8 mouse cellular contexts compared by ENCODE assay signal in the genomic region with DNA sequence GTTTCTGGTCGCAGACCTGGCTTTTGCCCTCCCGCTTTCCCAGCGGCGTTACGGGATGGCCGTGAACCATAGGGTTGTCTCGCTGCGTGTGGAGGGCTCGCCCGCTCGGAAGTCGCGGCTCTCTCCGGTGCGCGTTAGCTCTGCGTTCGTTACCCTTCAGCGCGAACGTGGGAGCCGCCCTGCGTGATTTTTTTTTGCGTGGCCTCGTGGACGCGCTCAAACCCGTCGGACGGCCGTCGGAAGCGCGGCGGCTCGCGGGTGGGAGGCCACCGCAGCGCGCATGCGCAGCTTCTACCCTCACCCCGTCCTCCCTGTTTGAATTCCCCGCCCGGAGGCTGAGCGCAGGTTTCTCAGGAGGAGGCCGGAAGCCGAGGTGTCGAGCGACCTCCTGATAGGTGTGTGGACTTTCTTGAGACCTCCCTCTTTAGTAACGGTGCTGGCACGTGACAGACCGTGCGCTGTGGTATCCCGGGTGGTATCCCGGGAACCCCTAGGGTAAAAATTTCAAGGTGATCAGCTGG. TPM values are rescaled to one million over a fixed set of nuclear protein-coding genes. Genes with fewer than 3 reads are reported as not detected.
DNase-seq lines count a peak whose midpoint lies in the region; ATAC-seq and TF ChIP-seq lines count a peak whose summit lies in the region.

Gene Ctnna3, plus strand, starts transcription at position 314 of the 521 bp plus-strand sequence.

- peaks cover 17 to 32% of the 10 kb centered on the region in 2 experiments for H3K4me1 ChIP-seq in MEL (ENCODE audit: control insufficient read depth in 1 of 2, insufficient read depth in 2 of 2, low read length in 2 of 2)
- no peaks in the 10 kb centered on the region for H3K4me1 ChIP-seq in cerebellum, adult 2 months (ENCODE audit: control insufficient read depth, insufficient read depth, low read length)
- H3K4me1 ChIP-seq in forebrain, postnatal 0 days (ENCODE audit: insufficient read depth), result no peaks in the 10 kb centered on the region
- H3K4me1 ChIP-seq in lung, embryonic 15.5 days, result 0 out of 2 replicates have a peak, but pooled peaks cover 6% of the 10 kb centered on the region

- peaks cover 0 to 33% of the 10 kb centered on the region in 2 experiments; a peak in 2 of 4 replicates for H3K36me3 ChIP-seq in MEL (ENCODE audit: control insufficient read depth in 1 of 2, insufficient read depth in 2 of 2, low read length in 2 of 2)
- no peaks in the 10 kb centered on the region for H3K36me3 ChIP-seq in forebrain, postnatal 0 days (ENCODE audit: insufficient read depth)
- no peaks in the 10 kb centered on the region for H3K36me3 ChIP-seq in lung, embryonic 15.5 days

- no peaks in the 10 kb centered on the region for H3K9me3 ChIP-seq in MEL (replicated peaks; ENCODE audit: insufficient read depth, low read length)
- H3K9me3 ChIP-seq in forebrain, postnatal 0 days (ENCODE audit: low read length), result no peaks in the 10 kb centered on the region
- H3K9me3 ChIP-seq in lung, embryonic 15.5 days, result no peaks in the 10 kb centered on the region

- H3K27me3 ChIP-seq in MEL (ENCODE audit: control insufficient read depth in 1 of 2, insufficient read depth in 2 of 2, low read length in 2 of 2), result no peaks in the 10 kb centered on the region
- no peaks in the 10 kb centered on the region for H3K27me3 ChIP-seq in cerebellum, adult 2 months (ENCODE audit: control insufficient read depth, insufficient read depth, low read length)
- H3K27me3 ChIP-seq in forebrain, postnatal 0 days (ENCODE audit: insufficient read depth, low read length), result no peaks in the 10 kb centered on the region
- no peaks in the 10 kb centered on the region for H3K27me3 ChIP-seq in lung, embryonic 15.5 days

- peak within 1 kb of the TSS; percentile 70 for H3K4me2 ChIP-seq in forebrain, postnatal 0 days (ENCODE audit: low read depth)
- peak within 1 kb of the TSS; percentile 83 for H3K4me2 ChIP-seq in lung, embryonic 15.5 days

- TF ChIP-seq RAD21 in MEL (IDR thresholded peaks at IDR 0.05; ENCODE audit: low read depth, low read length), result no peak

- H3K4me3 ChIP-seq in MEL (ENCODE audit: control insufficient read depth in 1 of 2, insufficient read depth in 1 of 2, low read depth in 2 of 2, low read length in 2 of 2), result peak within 1 kb of the TSS; percentile 59 to 73
- peak within 1 kb of the TSS; percentile 70 for H3K4me3 ChIP-seq in cerebellum, adult 2 months (replicated peaks; ENCODE audit: insufficient read depth, low read depth, low read length)
- peak within 1 kb of the TSS; percentile 79 for H3K4me3 ChIP-seq in forebrain, postnatal 0 days (ENCODE audit: low read depth, low read length)
- peak within 1 kb of the TSS; percentile 85 for H3K4me3 ChIP-seq in lung, embryonic 15.5 days

- peak; percentile 95 for ATAC-seq in forebrain, postnatal 0 days
- ATAC-seq in lung, embryonic 15.5 days (ENCODE audit: borderline replicate concordance, extremely low read depth, low FRiP score, low TSS enrichment), result peak; percentile 90

- peak within 1 kb of the TSS; percentile 88 for H3K9ac ChIP-seq in MEL (ENCODE audit: control insufficient read depth, low read depth, low read length, poor library complexity, severe bottlenecking)
- peak within 1 kb of the TSS; percentile 65 for H3K9ac ChIP-seq in forebrain, postnatal 0 days
- peak within 1 kb of the TSS; percentile 77 for H3K9ac ChIP-seq in lung, embryonic 15.5 days

- DNase-seq in MEL (ENCODE audit: low read depth, low spot score), result peak; percentile 97
- peak; percentile 88 to 91 for DNase-seq in cerebellum, adult 2 months
- DNase-seq in forebrain, postnatal 0 days, result peak; percentile 95
- peak; percentile 89 for DNase-seq in heart, postnatal 4 days
- DNase-seq in layer of hippocampus, adult 8-10 months (ENCODE audit: low spot score in 2 of 2), result peak; percentile 84 to 91
- DNase-seq in ovary, adult 18-20 months (ENCODE audit: low spot score), result peak; percentile 87
- peak; percentile 90 for DNase-seq in thymus, postnatal 10 days (ENCODE audit: low spot score in 2 of 2)

- no peaks in the 10 kb centered on the region; the same call in 1 of the 2 replicates for H3K79me2 ChIP-seq in MEL (ENCODE audit: control insufficient read depth, insufficient read depth, low read length, poor library complexity)

- TF ChIP-seq POLR2A in MEL (IDR thresholded peaks at IDR 0.05; ENCODE audit: control insufficient read depth in 1 of 2, insufficient read depth in 1 of 2, low read depth in 1 of 2, low read length in 2 of 2, poor library complexity in 1 of 2), result peak; percentile 78 to 86; a peak in 3 of 4 replicates
- no peak for TF ChIP-seq POLR2A in cerebellum, adult 2 months (IDR thresholded peaks at IDR 0.05; ENCODE audit: borderline replicate concordance, insufficient read depth, low read length)

- TF ChIP-seq EP300 in MEL (IDR thresholded peaks at IDR 0.05; ENCODE audit: low read depth in 1 of 2, low read length in 2 of 2), result 0 out of 4 replicates have a peak, but pooled peaks of 1 of the 2 experiments have one; percentile 14

- peak within 1 kb of the TSS; percentile 82 for H3K27ac ChIP-seq in MEL (ENCODE audit: control insufficient read depth, low read depth, low read length)
- no peak within 1 kb of the TSS for H3K27ac ChIP-seq in cerebellum, adult 2 months (ENCODE audit: insufficient read depth, low read length)
- H3K27ac ChIP-seq in forebrain, postnatal 0 days (ENCODE audit: low read depth, low read length), result peak within 1 kb of the TSS; percentile 86
- H3K27ac ChIP-seq in lung, embryonic 15.5 days, result peak within 1 kb of the TSS; percentile 85

- under 1% methylated on average over 55 of the region's 55 CpGs for WGBS in cerebellum, adult 2 months
- WGBS in forebrain, postnatal 0 days, result 2% methylated on average over 55 of the region's 55 CpGs
- under 1% methylated on average over 55 of the region's 55 CpGs for WGBS in lung, embryonic 15.5 days

- no peak for TF ChIP-seq CTCF in MEL (IDR thresholded peaks at IDR 0.05 in 2 of 3, conservative IDR thresholded peaks at IDR 0.05 in 1 of 3; ENCODE audit: control insufficient read depth in 1 of 3, insufficient read depth in 1 of 3, low read depth in 2 of 3, low read length in 3 of 3, poor library complexity in 1 of 3, severe bottlenecking in 1 of 3)
- no peak for TF ChIP-seq CTCF in cerebellum, adult 2 months (IDR thresholded peaks at IDR 0.05; ENCODE audit: borderline replicate concordance, insufficient read depth, low read depth, low read length)
- TF ChIP-seq CTCF in forebrain, postnatal 0 days (IDR thresholded peaks at IDR 0.05; ENCODE audit: low read depth), result no peak

TF ChIP-seq in MEL, 35 proteins besides CTCF, POLR2A, EP300 and RAD21 (continues in another document):
- TF ChIP-seq BHLHE40 (IDR thresholded peaks at IDR 0.05; ENCODE audit: borderline replicate concordance, low read depth, low read length) (peak; percentile 95), KAT2A (conservative IDR thresholded peaks at IDR 0.05; ENCODE audit: low read depth, low read length) (peak; percentile 7; the same call in 1 of the 2 replicates), USF1 (IDR thresholded peaks at IDR 0.05; ENCODE audit: low read depth, low read length) (peak; percentile 96), TAL1 (IDR thresholded peaks at IDR 0.05; ENCODE audit: low read length) (no peak), MAZ (IDR thresholded peaks at IDR 0.05; ENCODE audit: low read depth, low read length) (no peak; the same call in 1 of the 2 replicates), TBP (IDR thresholded peaks at IDR 0.05; ENCODE audit: low read depth, low read length) (0 out of 2 replicates have a peak, but pooled peaks have one; percentile 37), NELFE (IDR thresholded peaks at IDR 0.05; ENCODE audit: low read depth, low read length) (peak; percentile 81), RCOR1 (IDR thresholded peaks at IDR 0.05; ENCODE audit: low read depth, low read length) (peak; percentile 36; the same call in 1 of the 2 replicates), ZKSCAN1 (IDR thresholded peaks at IDR 0.05; ENCODE audit: low read depth, low read length) (no peak), NRF1 (IDR thresholded peaks at IDR 0.05; ENCODE audit: insufficient read depth, low read depth, low read length, poor library complexity, severe bottlenecking) (peak; percentile 94), UBTF (IDR thresholded peaks at IDR 0.05; ENCODE audit: borderline replicate concordance, insufficient read depth, low read depth, low read length) (0 out of 2 replicates have a peak, but pooled peaks have one; percentile 50), SIN3A (IDR thresholded peaks at IDR 0.05; ENCODE audit: low read length) (no peak; the same call in none of the 2 replicates), CHD2 (IDR thresholded peaks at IDR 0.05; ENCODE audit: low read length) (no peak), MAFK (IDR thresholded peaks at IDR 0.05; ENCODE audit: borderline replicate concordance, low read depth, low read length) (no peak), ZMIZ1 (IDR thresholded peaks at IDR 0.05; ENCODE audit: low read depth, low read length) (peak; percentile 81), TCF12 (IDR thresholded peaks at IDR 0.05; ENCODE audit: low read depth, low read length) (peak; percentile 2; the same call in 1 of the 2 replicates), MAX (IDR thresholded peaks at IDR 0.05; ENCODE audit: low read length) (peak; percentile 76; the same call in 1 of the 2 replicates), USF2 (IDR thresholded peaks at IDR 0.05; ENCODE audit: borderline replicate concordance in 1 of 2, insufficient read depth in 1 of 2, low read depth in 1 of 2, low read length in 2 of 2) (peak; percentile 50 to 70; a peak in 3 of 4 replicates), ELF1 (IDR thresholded peaks at IDR 0.05; ENCODE audit: low read depth, low read length) (peak; percentile 53; the same call in 1 of the 2 replicates), ETS1 (IDR thresholded peaks at IDR 0.05; ENCODE audit: low read depth, low read length) (0 out of 2 replicates have a peak, but pooled peaks have one; percentile 6), MYC (IDR thresholded peaks at IDR 0.05; ENCODE audit: low read depth, low read length) (peak; percentile 24), GABPA (IDR thresholded peaks at IDR 0.05; ENCODE audit: low read depth, low read length) (no peak), MXI1 (IDR thresholded peaks at IDR 0.05; ENCODE audit: low read depth, low read length) (peak; percentile 83), HCFC1 (IDR thresholded peaks at IDR 0.05; ENCODE audit: low read depth, low read length) (peak; percentile 59)

RNA-seq across cellular contexts. Expression of gene Ctnna3, which starts in this region (rescaled TPM):
- not detected in 2 replicates for total RNA-seq in MEL (2012; rRNA removed)
- not detected for polyA plus RNA-seq in MEL (2012; ENCODE audit: insufficient read depth in 1 of 2, insufficient read length in 2 of 2, low read depth in 1 of 2, low replicate concordance in 2 of 2, missing spikeins in 1 of 2)
- polyA plus RNA-seq in cerebellum, adult 2 months (2012; rRNA removed), result 3.0 and 3.7 TPM in 2 replicates
- 0.52 and 0.62 TPM in 2 replicates for total RNA-seq in forebrain, postnatal 0 days (2014; rRNA removed)
- 0.33 and 0.51 TPM in 2 replicates for polyA plus RNA-seq in forebrain, postnatal 0 days (2015; fragmentation: Nextera tagmentation; extraction: Ambion mirVana)
- 10 to 100 TPM; 81.4 to 88.7 TPM for total RNA-seq in heart, postnatal 4 days (2021)
- total RNA-seq in layer of hippocampus, adult 8-10 months (2022), result 1 to 10 TPM; 2.3 to 3.2 (median 3.1) TPM
- 0.86 and 1.2 TPM in 2 replicates for polyA plus RNA-seq in lung, embryonic 15.5 days (2015; fragmentation: Nextera tagmentation; extraction: Ambion mirVana)

Comparison
In these comparisons a context has a peak if more than half of its experiments do, and no peak if none do; other contexts are left out.
1. RNA of gene Ctnna3 (total RNA-seq): 81.4 to 88.7 TPM in heart, postnatal 4 days; 2.3 to 3.2 TPM in layer of hippocampus, adult 8-10 months, 0.52 to 0.62 TPM in forebrain, postnatal 0 days and not detected in MEL; every median in the first group is over 10 times any median in the second.
2. Peak in DNase-seq, H3K4me3 ChIP-seq, H3K27ac ChIP-seq and H3K9ac ChIP-seq in MEL; RNA of the gene not detected or under 1 TPM.
3. Peak in DNase-seq, ATAC-seq, H3K4me3 ChIP-seq, H3K27ac ChIP-seq, H3K9ac ChIP-seq and H3K4me2 ChIP-seq in forebrain, postnatal 0 days; RNA of the gene not detected or under 1 TPM.
4. Peak in every context shown above with its lines, with median percentiles within 50 percentile points of each other: DNase-seq, H3K4me3 ChIP-seq and H3K9ac ChIP-seq.